Mouse (Mus musculus) heart, adult 18-20 months (tissue): ENCODE measurements around the gene Rmdn2. TPM values are rescaled to one million over a fixed set of nuclear protein-coding genes. Genes with fewer than 3 reads are reported as not detected.

Experiments
- DNase-seq, 2 experiments: peaks; one replicate each; pipeline ENCODE4 v3.0.0; 2021 to 2022; ENCODE audit warnings: mixed read lengths in 1 of 2
- total RNA-seq, 2 experiments: library from RNA; stranded (reverse); gene quantifications; 2 replicates each; pipeline ENCODE4 v1.2.3; 2021

Gene Rmdn2
- total RNA-seq, 2 experiments from 2014 or later: 12.5 to 13.1 TPM

GRCm38 (mm10) chr17:79705671-79706455 is 94.2 kb downstream of the Rmdn2 start:
- peak; percentile 33 to 39 for DNase-seq

GRCm38 (mm10) chr17:79708168-79708567 is 96.5 kb downstream of the Rmdn2 start:
- peak in 1 of 2 experiments; percentile 25 for DNase-seq

- DNase-seq: no peak
Observed at GRCm38 (mm10) chr17:79709718-79710117, 98.1 kb downstream of the Rmdn2 start.

GRCm38 (mm10) chr17:79710246-79710842 is 98.7 kb downstream of the Rmdn2 start:
- no peak for DNase-seq

- no peak for DNase-seq
Observed at GRCm38 (mm10) chr17:79711944-79712343, 100.3 kb downstream of the Rmdn2 start.

- DNase-seq: peak in 1 of 2 experiments; percentile 29
Observed at GRCm38 (mm10) chr17:79712536-79712935, 100.9 kb downstream of the Rmdn2 start.

- DNase-seq: peak; percentile 14 to 55
Observed at GRCm38 (mm10) chr17:79713276-79713642, 101.6 kb downstream of the Rmdn2 start.

GRCm38 (mm10) chr17:79713643-79714367 is 102.1 kb downstream of the Rmdn2 start:
- peak; percentile 43 to 64 for DNase-seq

- peak in 1 of 2 experiments; percentile 47 for DNase-seq
Observed at GRCm38 (mm10) chr17:79714368-79714895, 102.8 kb downstream of the Rmdn2 start.

- DNase-seq: peak; percentile 67 to 73
Observed at GRCm38 (mm10) chr17:79714931-79715637, 103.4 kb downstream of the Rmdn2 start, which contains the start of gene Cyp1b1. Gene Cyp1b1 (minus strand): TSS chr17:79715061.

GRCm38 (mm10) chr17:79715649-79716143 is 104.0 kb downstream of the Rmdn2 start:
- peak; percentile 91 to 94 for DNase-seq

- DNase-seq: no peak
Observed at GRCm38 (mm10) chr17:79720681-79721080, 109.0 kb downstream of the Rmdn2 start.

- DNase-seq: peak; percentile 37 to 46
Observed at GRCm38 (mm10) chr17:79726613-79727012, 115.0 kb downstream of the Rmdn2 start.

- DNase-seq: no peak
Observed at GRCm38 (mm10) chr17:79728053-79728584, 116.5 kb downstream of the Rmdn2 start.

GRCm38 (mm10) chr17:79728585-79729503 is 117.2 kb downstream of the Rmdn2 start:
- DNase-seq: no peak

GRCm38 (mm10) chr17:79730988-79731387 is 119.3 kb downstream of the Rmdn2 start:
- DNase-seq: no peak

- DNase-seq: no peak
Observed at GRCm38 (mm10) chr17:79733039-79733438, 121.4 kb downstream of the Rmdn2 start.

GRCm38 (mm10) chr17:79737598-79737997 is 125.9 kb downstream of the Rmdn2 start:
- peak; percentile 60 to 68 for DNase-seq

- no peak for DNase-seq
Observed at GRCm38 (mm10) chr17:79738847-79739498, 127.3 kb downstream of the Rmdn2 start.

GRCm38 (mm10) chr17:79742635-79743034 is 131.0 kb downstream of the Rmdn2 start:
- DNase-seq: peak in 1 of 2 experiments; percentile 18
